Mouse (Mus musculus) liver, postnatal 0 days (tissue): ENCODE results near the gene Akip1. TPM values are rescaled to one million over a fixed set of nuclear protein-coding genes. Genes with fewer than 3 reads are reported as not detected.

ENCODE experiments used
- ATAC-seq: fragments of 200-750 bp; cut with Nextera tagmentation; 2 replicates; pipeline ENCODE4 v1.8.0; 2017; ENCODE audit warnings: mild to moderate bottlenecking, moderate library complexity
- DNase-seq: peaks from one replicate; pipeline ENCODE4 v3.0.0-alpha.2; 2016
- H3K27ac ChIP-seq: fragments of 300-500 bp; sonication (generic); 2 replicates; pipeline ENCODE4 v1.5.1; 2014; ENCODE audit warnings: antibody characterized with exemption, moderate library complexity, mild to moderate bottlenecking, low read depth
- H3K27me3 ChIP-seq: fragments of 300-500 bp; sonication (generic); 2 replicates; pipeline ENCODE4 v1.6.1; 2014; ENCODE audit warnings: low read length, control low read depth, mixed read lengths; ENCODE audit not compliant: insufficient read depth
- H3K36me3 ChIP-seq: fragments of 300-500 bp; sonication (generic); replicated peaks from 2 replicates; pipeline ENCODE4 v1.6.1; 2014; ENCODE audit warnings: mild to moderate bottlenecking, control low read depth, low read length, moderate library complexity, mixed read lengths; ENCODE audit not compliant: insufficient read depth
- H3K4me1 ChIP-seq: fragments of 300-500 bp; sonication (generic); 2 replicates; pipeline ENCODE4 v1.6.1; 2014; ENCODE audit warnings: antibody characterized with exemption, mild to moderate bottlenecking, control low read depth; ENCODE audit not compliant: insufficient read depth
- H3K4me2 ChIP-seq: fragments of 300-500 bp; sonication (generic); 2 replicates; pipeline ENCODE4 v1.6.1; 2014; ENCODE audit warnings: low read depth, mild to moderate bottlenecking, low read length, moderate library complexity, mixed read lengths
- H3K4me3 ChIP-seq: fragments of 300-500 bp; sonication (generic); 2 replicates; pipeline ENCODE4 v1.5.1; 2014; ENCODE audit warnings: low read depth, low read length
- H3K9ac ChIP-seq: fragments of 300-500 bp; sonication (generic); replicated peaks from 2 replicates; pipeline ENCODE4 v1.6.1; 2014; ENCODE audit warnings: mild to moderate bottlenecking, moderate library complexity
- H3K9me3 ChIP-seq: fragments of 300-500 bp; sonication (generic); 2 replicates; pipeline ENCODE4 v1.6.1; 2016; ENCODE audit warnings: mild to moderate bottlenecking, control low read depth, low read length, mixed read lengths
- CTCF ChIP-seq: sonication (generic); IDR thresholded peaks from 2 replicates; pipeline ENCODE4 v1.5.1; 2016; ENCODE audit warnings: antibody characterized with exemption, low read depth
- EP300 ChIP-seq: IDR thresholded peaks from 2 replicates; pipeline ENCODE4 v1.6.1; 2016; ENCODE audit warnings: antibody characterized with exemption, low read depth, mild to moderate bottlenecking
- WGBS: fragments of 180-500 bp; shearing (Covaris S2); extraction: QIAGEN DNeasy Blood & Tissue Kit; methylation state at CpG from one replicate; pipeline ENCODE4 v1.1.7; 2014; ENCODE audit not compliant: insufficient replicate concordance; 5-methylcytosine and 5-hydroxymethylcytosine counted together
- polyA plus RNA-seq: library from polyadenylated mRNA; unstranded; fragments of >200 nt; fragmentation: Nextera tagmentation; extraction: Ambion mirVana; gene quantifications from 2 replicates; pipeline ENCODE4 v1.2.1, GENCODE M21; 2015

The Akip1 gene
- polyA plus RNA-seq, 1 experiment from 2014 or later: 24.5 TPM

GRCm38 (mm10) chr7:109734806-109735205, 31.3 kb downstream of the Akip1 start:
- Histone ChIP-seq H3K9me3 (no peaks in the 10 kb centered on the region), H3K27me3 (no peaks in the 10 kb centered on the region), H3K9ac (no peak overlapping the region), H3K36me3 (peaks cover 21% of the 10 kb centered on the region), H3K4me1 (no peaks in the 10 kb centered on the region), H3K27ac (no peak overlapping the region), H3K4me2 (no peak overlapping the region), H3K4me3 (no peak overlapping the region)
- TF ChIP-seq CTCF (no peak), EP300 (no peak)
- DNase-seq: no peak
- WGBS: 72% methylated on average over 4 of the region's 4 CpGs
- no peak for ATAC-seq

GRCm38 (mm10) chr7:109739822-109740370, 36.4 kb downstream of the Akip1 start:
- no peak for ATAC-seq
- Histone ChIP-seq H3K9ac (no peak overlapping the region), H3K9me3 (no peaks in the 10 kb centered on the region), H3K4me3 (no peak overlapping the region), H3K4me1 (no peaks in the 10 kb centered on the region), H3K4me2 (no peak overlapping the region), H3K36me3 (peaks cover 58% of the 10 kb centered on the region), H3K27ac (no peak overlapping the region), H3K27me3 (no peaks in the 10 kb centered on the region)
- DNase-seq: no peak
- 62% methylated on average over 5 of the region's 5 CpGs for WGBS
- TF ChIP-seq EP300 (no peak), CTCF (no peak)

GRCm38 (mm10) chr7:109741060-109741459, 37.6 kb downstream of the Akip1 start:
- Histone ChIP-seq H3K4me1 (no peaks in the 10 kb centered on the region), H3K36me3 (peaks cover 55% of the 10 kb centered on the region)
- no peak for TF ChIP-seq EP300

GRCm38 (mm10) chr7:109741703-109742102, 38.2 kb downstream of the Akip1 start:
- Histone ChIP-seq H3K4me2 (no peak overlapping the region), H3K9ac (no peak overlapping the region), H3K36me3 (peaks cover 49% of the 10 kb centered on the region), H3K9me3 (no peaks in the 10 kb centered on the region), H3K27me3 (no peaks in the 10 kb centered on the region), H3K4me3 (no peak overlapping the region), H3K27ac (no peak overlapping the region), H3K4me1 (no peaks in the 10 kb centered on the region)
- WGBS: 87% methylated on average over 4 of the region's 4 CpGs
- TF ChIP-seq EP300 (no peak), CTCF (no peak)
- DNase-seq (no peak), ATAC-seq (no peak)

More at GRCm38 (mm10) chr7:109741060-109741459, 37.6 kb downstream of the Akip1 start:
- Histone ChIP-seq H3K9me3 (no peaks in the 10 kb centered on the region), H3K27me3 (no peaks in the 10 kb centered on the region), H3K4me3 (no peak overlapping the region), H3K4me2 (no peak overlapping the region), H3K9ac (no peak overlapping the region), H3K27ac (no peak overlapping the region)
- whole genome bisulfite sequencing: 84% methylated on average over 1 of the region's 1 CpGs
- DNase-seq (no peak), ATAC-seq (no peak)

- 66% methylated on average over 1 of the region's 1 CpGs for WGBS
- no peaks in the 10 kb centered on the region for H3K27me3 ChIP-seq
- no peaks in the 10 kb centered on the region for H3K9me3 ChIP-seq
- no peak for ATAC-seq
- H3K9ac ChIP-seq: no peak overlapping the region
- H3K27ac ChIP-seq: no peak overlapping the region
- no peak overlapping the region for H3K4me2 ChIP-seq
- H3K4me3 ChIP-seq: no peak overlapping the region
- peaks cover 24% of the 10 kb centered on the region for H3K36me3 ChIP-seq
- H3K4me1 ChIP-seq: peaks cover 9% of the 10 kb centered on the region
- no peak for DNase-seq
- no peak for TF ChIP-seq EP300
- TF ChIP-seq CTCF: peak; percentile 39; the same call in 1 of the 2 replicates
These were observed 44.3 kb downstream of the Akip1 start for GRCm38 (mm10) chr7:109747747-109748146.

GRCm38 (mm10) chr7:109751427-109752007, 48.0 kb downstream of the Akip1 start:
- DNase-seq (no peak), ATAC-seq (peak; percentile 2; the same call in 1 of the 2 replicates)
- H3K9me3 ChIP-seq: no peaks in the 10 kb centered on the region
- H3K9ac ChIP-seq: peak overlapping the region; percentile 81
- peaks cover 14% of the 10 kb centered on the region for H3K4me1 ChIP-seq
- H3K27me3 ChIP-seq: no peaks in the 10 kb centered on the region
- peak overlapping the region; percentile 87 for H3K27ac ChIP-seq
- H3K4me3 ChIP-seq: peak overlapping the region; percentile 90
- no peak for TF ChIP-seq CTCF
- no peak for TF ChIP-seq EP300
- peaks cover 5% of the 10 kb centered on the region; the same call in 1 of the 2 replicates for H3K36me3 ChIP-seq
- H3K4me2 ChIP-seq: peak overlapping the region; percentile 84
- 1% methylated on average over 13 of the region's 13 CpGs for WGBS
